Mouse (Mus musculus): Measurements from ENCODE around the gene Gstm5.
"Not testable (repeated sequence)": the region's sequence is repeated elsewhere in the genome, so short reads cannot be mapped to it uniquely, and the experiment has no call there.

Gstm5 gene

GRCm38 (mm10) chr3:107895720-107896569 lies at the start of gene Gstm5:
Gstm5 (plus strand) TSS chr3:107895821.
- DNase-seq (ENCODE audit: low spot score), result peak; percentile 62

- DNase-seq (ENCODE audit: low spot score), result no peak
These were observed 49.4 kb upstream of the Gstm5 start for GRCm38 (mm10) chr3:107846175-107846574.

- DNase-seq (ENCODE audit: low spot score), result no peak
These were observed 48.8 kb upstream of the Gstm5 start for GRCm38 (mm10) chr3:107846835-107847234.

- no peak for DNase-seq (ENCODE audit: low spot score)
These were observed 47.5 kb upstream of the Gstm5 start for GRCm38 (mm10) chr3:107848126-107848525.

GRCm38 (mm10) chr3:107849000-107849692 lies 46.5 kb upstream of the Gstm5 start:
- no peak for DNase-seq (ENCODE audit: low spot score)

GRCm38 (mm10) chr3:107849693-107850031 lies 46.0 kb upstream of the Gstm5 start:
- no peak for DNase-seq (ENCODE audit: low spot score)

GRCm38 (mm10) chr3:107850418-107851031 lies 45.1 kb upstream of the Gstm5 start:
- peak; percentile 47 for DNase-seq (ENCODE audit: low spot score)

- DNase-seq (ENCODE audit: low spot score), result no peak
These were observed 42.8 kb upstream of the Gstm5 start for GRCm38 (mm10) chr3:107852786-107853185.

- no peak for DNase-seq (ENCODE audit: low spot score)
These were observed 42.1 kb upstream of the Gstm5 start for GRCm38 (mm10) chr3:107853232-107854181.

- no peak for DNase-seq (ENCODE audit: low spot score)
These were observed 40.3 kb upstream of the Gstm5 start for GRCm38 (mm10) chr3:107855368-107855767.

- DNase-seq (ENCODE audit: low spot score), result no peak
These were observed 38.0 kb upstream of the Gstm5 start for GRCm38 (mm10) chr3:107857646-107858045.

- DNase-seq (ENCODE audit: low spot score), result not testable (repeated sequence)
These were observed 34.1 kb upstream of the Gstm5 start for GRCm38 (mm10) chr3:107861483-107861882.

GRCm38 (mm10) chr3:107862471-107862870 lies 33.1 kb upstream of the Gstm5 start:
- DNase-seq (ENCODE audit: low spot score), result no peak

- DNase-seq (ENCODE audit: low spot score), result no peak
These were observed 32.1 kb upstream of the Gstm5 start for GRCm38 (mm10) chr3:107863471-107863870.

GRCm38 (mm10) chr3:107863898-107864603 lies 31.6 kb upstream of the Gstm5 start:
- DNase-seq (ENCODE audit: low spot score), result peak; percentile 72

- DNase-seq (ENCODE audit: low spot score), result no peak
These were observed 30.1 kb upstream of the Gstm5 start for GRCm38 (mm10) chr3:107865364-107866091.

- DNase-seq (ENCODE audit: low spot score), result peak; percentile 67
These were observed 28.5 kb upstream of the Gstm5 start for GRCm38 (mm10) chr3:107867086-107867485.

GRCm38 (mm10) chr3:107868452-107868851 lies 27.2 kb upstream of the Gstm5 start:
- DNase-seq (ENCODE audit: low spot score), result no peak

GRCm38 (mm10) chr3:107869097-107869496 lies 26.5 kb upstream of the Gstm5 start:
- no peak for DNase-seq (ENCODE audit: low spot score)

GRCm38 (mm10) chr3:107869925-107870324 lies 25.7 kb upstream of the Gstm5 start:
- DNase-seq (ENCODE audit: low spot score), result no peak
